Mouse (Mus musculus) heart, postnatal 0 days (tissue): Measurements from ENCODE around the gene Gm9918. TPM values are rescaled to one million over a fixed set of nuclear protein-coding genes. Genes with fewer than 3 reads are reported as not detected.

Source experiments
- ATAC-seq: fragments of 200-750 bp; cut with Nextera tagmentation; 2 replicates; pipeline ENCODE4 v1.8.0; 2017; ENCODE audit warnings: low read depth, moderate number of reproducible peaks, moderate library complexity; ENCODE audit not compliant: insufficient read depth
- DNase-seq: peaks from one replicate; pipeline ENCODE4 v3.0.0-alpha.2; 2016; ENCODE audit warnings: low spot score
- H3K27ac ChIP-seq: fragments of 300-500 bp; sonication (generic); 2 replicates; pipeline ENCODE4 v1.5.1; 2014; ENCODE audit warnings: low read depth, mild to moderate bottlenecking
- H3K27me3 ChIP-seq: fragments of 300-500 bp; sonication (generic); 2 replicates; pipeline ENCODE4 v1.6.1; 2014; ENCODE audit warnings: low read length, mixed read lengths; ENCODE audit not compliant: control insufficient read depth, insufficient read depth
- H3K36me3 ChIP-seq: fragments of 300-500 bp; sonication (generic); replicated peaks from 2 replicates; pipeline ENCODE4 v1.6.1; 2014; ENCODE audit warnings: low read length, mixed read lengths; ENCODE audit not compliant: control insufficient read depth, insufficient read depth
- H3K4me1 ChIP-seq: fragments of 300-500 bp; sonication (generic); 2 replicates; pipeline ENCODE4 v1.6.1; 2014; ENCODE audit warnings: antibody characterized with exemption; ENCODE audit not compliant: control insufficient read depth, insufficient read depth
- H3K4me2 ChIP-seq: fragments of 300-500 bp; sonication (generic); 2 replicates; pipeline ENCODE4 v1.6.1; 2014; ENCODE audit warnings: low read depth, mild to moderate bottlenecking, low read length, moderate library complexity
- H3K4me3 ChIP-seq: fragments of 300-500 bp; sonication (generic); 2 replicates; pipeline ENCODE4 v1.5.1; 2014; ENCODE audit warnings: low read depth, low read length
- H3K9ac ChIP-seq: fragments of 300-500 bp; sonication (generic); replicated peaks from 2 replicates; pipeline ENCODE4 v1.6.1; 2014; ENCODE audit warnings: low read depth, low read length, mixed read lengths
- H3K9me3 ChIP-seq: fragments of 300-500 bp; sonication (generic); replicated peaks from 2 replicates; pipeline ENCODE4 v1.6.1; 2016; ENCODE audit warnings: low read length; ENCODE audit not compliant: control insufficient read depth
- CTCF ChIP-seq: IDR thresholded peaks from 2 replicates; pipeline ENCODE4 v1.5.1; 2016; ENCODE audit warnings: antibody characterized with exemption, control low read depth, low read depth
- EP300 ChIP-seq: IDR thresholded peaks from 2 replicates; pipeline ENCODE4 v1.6.1; 2016; ENCODE audit warnings: antibody characterized with exemption, low read depth
- WGBS: fragments of 180-500 bp; shearing (Covaris S2); extraction: QIAGEN DNeasy Blood & Tissue Kit; methylation state at CpG from one replicate; pipeline ENCODE4 v1.1.7; 2014; 5-methylcytosine and 5-hydroxymethylcytosine counted together
- polyA plus RNA-seq: library from polyadenylated mRNA; unstranded; fragments of >200 nt; fragmentation: Nextera tagmentation; extraction: Ambion mirVana; gene quantifications from 2 replicates; pipeline ENCODE4 v1.2.1, GENCODE M21; 2015
- total RNA-seq: library from RNA; depleted of rRNA; stranded (reverse); fragments of >200 nt; gene quantifications from 2 replicates; pipeline ENCODE4 v1.2.3, GENCODE M21; 2014; ENCODE audit warnings: low replicate concordance

Gm9918 gene
- total and polyA plus RNA-seq, 2 experiments from 2014 or later, result not detected

DNA sequence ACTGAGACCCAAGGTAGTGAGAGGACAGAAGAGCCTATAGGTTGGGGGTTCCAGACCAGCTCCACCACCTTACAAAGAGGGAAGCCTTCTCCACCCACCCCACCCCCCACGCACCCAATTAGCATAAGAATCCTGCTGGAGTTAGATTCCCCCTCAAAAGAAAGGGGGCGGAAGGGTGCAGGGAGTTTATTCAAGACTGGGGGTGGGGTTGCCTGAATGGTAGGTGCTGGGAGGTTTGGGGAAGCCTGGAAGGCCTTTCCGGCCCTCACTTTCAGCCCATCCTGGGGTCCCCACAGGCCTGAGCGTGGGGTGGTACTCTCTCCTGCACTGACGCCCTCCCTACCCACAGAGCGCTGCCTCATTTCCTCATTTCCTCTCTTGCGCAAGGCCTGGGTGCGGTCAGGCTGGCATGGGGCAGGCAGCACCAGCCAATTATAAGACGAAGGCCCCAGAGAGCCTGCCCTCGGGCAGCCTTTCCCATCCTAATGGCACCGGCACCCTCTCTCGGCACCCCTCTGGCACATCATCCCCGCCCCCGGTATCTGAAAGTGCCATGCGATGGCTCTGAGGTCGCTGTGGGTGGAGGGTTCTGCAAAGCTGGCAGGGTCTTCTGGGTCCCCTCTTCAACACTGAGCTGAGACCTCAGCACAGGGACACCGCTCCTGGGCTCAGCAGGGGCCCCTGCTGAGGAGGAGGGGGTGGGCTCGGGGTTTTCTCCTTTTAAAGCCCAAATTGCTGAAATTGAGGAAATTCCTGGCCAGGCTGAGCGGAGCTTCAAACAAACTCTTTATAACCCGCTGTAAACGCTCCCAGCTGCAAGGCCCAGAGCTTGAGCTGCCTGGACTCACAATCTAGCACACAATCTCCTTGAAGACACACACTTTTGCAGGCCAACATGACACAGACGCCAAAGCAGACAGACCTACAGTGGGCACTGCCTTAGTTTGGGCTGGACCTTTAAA, 26.9 kb upstream of the Gm9918 start:
- ATAC-seq (no peak), DNase-seq (no peak)
- 39% methylated on average over 22 of the region's 22 CpGs for WGBS
- no peak for TF ChIP-seq EP300
- no peak for TF ChIP-seq CTCF
- no peak overlapping the region; the same call in 1 of the 2 replicates for H3K9ac ChIP-seq
- peak overlapping the region; percentile 17; the same call in 1 of the 2 replicates for H3K4me3 ChIP-seq
- no peaks in the 10 kb centered on the region for H3K36me3 ChIP-seq
- H3K27me3 ChIP-seq, result no peaks in the 10 kb centered on the region
- 0 out of 2 replicates have a peak, but pooled peaks cover 7% of the 10 kb centered on the region for H3K4me1 ChIP-seq
- peak overlapping the region; percentile 60 for H3K27ac ChIP-seq
- no peaks in the 10 kb centered on the region for H3K9me3 ChIP-seq
- peak overlapping the region; percentile 78 for H3K4me2 ChIP-seq

GRCm38 (mm10) chr15:102244306-102245191, 25.8 kb upstream of the Gm9918 start:
- Histone ChIP-seq H3K9ac (peak overlapping the region; percentile 61), H3K27ac (peak overlapping the region; percentile 62), H3K9me3 (no peaks in the 10 kb centered on the region), H3K4me1 (0 out of 2 replicates have a peak, but pooled peaks cover 12% of the 10 kb centered on the region), H3K4me2 (peak overlapping the region; percentile 78), H3K36me3 (no peaks in the 10 kb centered on the region), H3K4me3 (peak overlapping the region; percentile 67), H3K27me3 (no peaks in the 10 kb centered on the region)
- TF ChIP-seq EP300 (no peak), CTCF (no peak)
- ATAC-seq (no peak), DNase-seq (no peak)
- 23% methylated on average over 19 of the region's 19 CpGs for WGBS

GRCm38 (mm10) chr15:102245461-102245881, 24.9 kb upstream of the Gm9918 start:
- no peak for DNase-seq
- no peak for TF ChIP-seq EP300
- TF ChIP-seq CTCF, result no peak
- H3K4me2 ChIP-seq, result peak overlapping the region; percentile 78

DNA sequence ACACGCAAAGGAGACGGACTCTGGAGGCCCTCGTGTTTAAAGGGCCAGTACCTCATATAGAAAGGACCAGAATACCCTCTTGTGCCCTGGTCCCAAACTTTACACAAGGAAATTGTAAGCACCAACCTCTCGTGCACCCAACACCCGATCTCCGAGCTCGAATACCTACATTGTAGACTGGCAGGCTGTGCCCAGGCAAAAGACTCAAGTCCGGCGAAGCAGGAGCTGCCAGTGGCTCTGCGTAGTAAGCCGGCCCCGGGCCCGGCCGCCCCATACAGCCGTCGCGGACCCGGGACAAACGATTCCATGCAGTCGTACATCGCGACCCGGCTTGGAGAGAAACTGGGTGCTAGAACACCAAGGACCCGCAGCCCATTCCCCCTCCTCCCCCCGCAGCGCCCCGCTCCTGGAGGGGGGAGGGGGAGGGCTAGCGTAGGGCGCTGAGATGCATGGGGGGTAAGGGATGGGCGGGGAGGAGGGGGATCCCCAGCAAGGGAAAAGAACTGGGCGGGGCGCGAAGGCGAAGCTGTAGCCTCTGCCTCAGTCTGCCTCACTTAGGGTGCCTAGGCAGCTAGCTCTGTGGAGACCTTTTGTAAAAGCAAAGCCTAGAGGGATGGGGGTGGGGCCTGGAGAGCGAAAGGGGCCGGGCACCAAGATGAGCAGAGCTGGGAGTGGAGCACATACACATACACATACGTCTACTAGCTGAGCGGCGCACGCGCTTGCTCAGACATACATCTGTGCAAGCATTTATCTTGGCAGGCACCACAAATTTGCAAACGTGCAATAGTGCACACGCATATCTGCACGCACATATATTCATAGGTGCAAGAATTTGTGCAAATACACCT, 24.2 kb upstream of the Gm9918 start:
- Histone ChIP-seq H3K27me3 (no peaks in the 10 kb centered on the region), H3K4me1 (0 out of 2 replicates have a peak, but pooled peaks cover 12% of the 10 kb centered on the region)
- WGBS, result under 1% methylated on average over 38 of the region's 44 CpGs

More at GRCm38 (mm10) chr15:102245461-102245881, 24.9 kb upstream of the Gm9918 start:
- 9% methylated on average over 14 of the region's 14 CpGs for WGBS
- Histone ChIP-seq H3K27ac (peak overlapping the region; percentile 91), H3K9ac (peak overlapping the region; percentile 61), H3K4me1 (0 out of 2 replicates have a peak, but pooled peaks cover 12% of the 10 kb centered on the region), H3K4me3 (peak overlapping the region; percentile 67), H3K27me3 (no peaks in the 10 kb centered on the region), H3K36me3 (no peaks in the 10 kb centered on the region), H3K9me3 (no peaks in the 10 kb centered on the region)
- no peak for ATAC-seq

More for the DNA sequence above, 24.2 kb upstream of the Gm9918 start:
- peak; percentile 49 for ATAC-seq
- no peaks in the 10 kb centered on the region for H3K9me3 ChIP-seq
- H3K4me2 ChIP-seq, result peak overlapping the region; percentile 78
- H3K27ac ChIP-seq, result peak overlapping the region; percentile 91
- no peaks in the 10 kb centered on the region for H3K36me3 ChIP-seq
- TF ChIP-seq CTCF (no peak), EP300 (no peak)
- peak overlapping the region; percentile 67 for H3K4me3 ChIP-seq
- H3K9ac ChIP-seq, result peak overlapping the region; percentile 61
- peak; percentile 66 for DNase-seq
